Mouse (Mus musculus): ENCODE measurements around the gene Synpo2l.
"Not testable (repeated sequence)": the region's sequence is repeated elsewhere in the genome, so short reads cannot be mapped to it uniquely, and the experiment has no call there.

Gene Synpo2l

GRCm38 (mm10) chr14:20668154-20668810 is at the start of gene Synpo2l:
Gene Synpo2l (minus strand): TSS chr14:20668354.
- no peak for DNase-seq (ENCODE audit: low spot score in 2 of 2)

GRCm38 (mm10) chr14:20713832-20714231 is 45.7 kb upstream of the Synpo2l start:
- DNase-seq (ENCODE audit: low spot score in 2 of 2): peak in 1 of 2 experiments; percentile 26

GRCm38 (mm10) chr14:20708239-20708638 is 40.1 kb upstream of the Synpo2l start:
- no peak for DNase-seq (ENCODE audit: low spot score in 2 of 2)

- DNase-seq (ENCODE audit: low spot score in 2 of 2): peak; percentile 93 to 94
These were observed 39.3 kb upstream of the Synpo2l start, which contains the start of gene Zswim8 for GRCm38 (mm10) chr14:20707201-20708190. Gene Zswim8 (plus strand): TSS chr14:20707552.

- not testable (repeated sequence) for DNase-seq (ENCODE audit: low spot score in 2 of 2)
These were observed 35.3 kb upstream of the Synpo2l start for GRCm38 (mm10) chr14:20703461-20703860.

- DNase-seq (ENCODE audit: low spot score in 2 of 2): peak; percentile 93 to 94
These were observed 34.7 kb upstream of the Synpo2l start, which contains the start of gene Chchd1 for GRCm38 (mm10) chr14:20702741-20703381. Gene Chchd1 (plus strand): TSS chr14:20703006.

- DNase-seq (ENCODE audit: low spot score in 2 of 2): no peak
These were observed 34.1 kb upstream of the Synpo2l start for GRCm38 (mm10) chr14:20702096-20702740.

- no peak for DNase-seq (ENCODE audit: low spot score in 2 of 2)
These were observed 33.4 kb upstream of the Synpo2l start for GRCm38 (mm10) chr14:20701554-20701953.

GRCm38 (mm10) chr14:20700362-20700761 is 32.2 kb upstream of the Synpo2l start:
- peak in 1 of 2 experiments; percentile 26 for DNase-seq (ENCODE audit: low spot score in 2 of 2)

GRCm38 (mm10) chr14:20698515-20698914 is 30.4 kb upstream of the Synpo2l start:
- no peak for DNase-seq (ENCODE audit: low spot score in 2 of 2)

- peak; percentile 75 to 83 for DNase-seq (ENCODE audit: low spot score in 2 of 2)
These were observed 28.8 kb upstream of the Synpo2l start for GRCm38 (mm10) chr14:20696986-20697385.

GRCm38 (mm10) chr14:20695761-20696520 is 27.8 kb upstream of the Synpo2l start:
- DNase-seq (ENCODE audit: low spot score in 2 of 2): no peak

GRCm38 (mm10) chr14:20694884-20695760 is 27.0 kb upstream of the Synpo2l start, which contains the start of gene Fut11:
Gene Fut11 (plus strand): TSS chr14:20694968.
- peak; percentile 92 for DNase-seq (ENCODE audit: low spot score in 2 of 2)

- DNase-seq (ENCODE audit: low spot score in 2 of 2): no peak
These were observed 26.2 kb upstream of the Synpo2l start for GRCm38 (mm10) chr14:20694185-20694883.

GRCm38 (mm10) chr14:20693589-20694101 is 25.5 kb upstream of the Synpo2l start:
- no peak for DNase-seq (ENCODE audit: low spot score in 2 of 2)

GRCm38 (mm10) chr14:20691772-20692171 is 23.6 kb upstream of the Synpo2l start:
- no peak for DNase-seq (ENCODE audit: low spot score in 2 of 2)

- no peak for DNase-seq (ENCODE audit: low spot score in 2 of 2)
These were observed 20.9 kb upstream of the Synpo2l start for GRCm38 (mm10) chr14:20689009-20689408.

- no peak for DNase-seq (ENCODE audit: low spot score in 2 of 2)
These were observed 18.4 kb upstream of the Synpo2l start for GRCm38 (mm10) chr14:20686576-20686975.

GRCm38 (mm10) chr14:20682498-20682897 is 14.3 kb upstream of the Synpo2l start:
- DNase-seq (ENCODE audit: low spot score in 2 of 2): no peak
